Mouse (Mus musculus) MEL (cell line): ENCODE results near the gene Ccdc114.

ENCODE experiments used
- CHD2 ChIP-seq: IDR thresholded peaks from 2 replicates; pipeline ENCODE4 v1.6.1; 2011; ENCODE audit warnings: low read length, improper control_type of control experiment
- CTCF ChIP-seq, 3 experiments: IDR thresholded peaks in 2 of 3; conservative IDR thresholded peaks in 1 of 3; 2 replicates each; pipeline ENCODE4 v1.5.1; 2011 to 2012; ENCODE audit warnings: low read length in 3 of 3, low read depth in 2 of 3, mild to moderate bottlenecking in 2 of 3, improper control_type of control experiment in 1 of 3, inconsistent platforms in 1 of 3, mixed read lengths in 1 of 3, moderate library complexity in 1 of 3; ENCODE audit not compliant: control insufficient read depth in 1 of 3, insufficient read depth in 1 of 3, poor library complexity in 1 of 3, severe bottlenecking in 1 of 3
- EP300 ChIP-seq, 2 experiments: IDR thresholded peaks; 2 replicates each; pipeline ENCODE4 v1.6.1; 2011; ENCODE audit warnings: improper control_type of control experiment in 2 of 2, low read length in 2 of 2, low read depth in 1 of 2, mild to moderate bottlenecking in 1 of 2
- GABPA ChIP-seq: IDR thresholded peaks from 2 replicates; pipeline ENCODE4 v1.6.1; 2012; ENCODE audit warnings: low read depth, mild to moderate bottlenecking, inconsistent platforms, low read length, improper control_type of control experiment, moderate library complexity
- MAFK ChIP-seq: IDR thresholded peaks from 2 replicates; pipeline ENCODE4 v1.6.1; 2011; ENCODE audit warnings: low read depth, mild to moderate bottlenecking, low read length, improper control_type of control experiment, borderline replicate concordance
- POLR2A ChIP-seq, 2 experiments: IDR thresholded peaks; 2 replicates each; pipeline ENCODE4 v1.6.1; 2011 to 2012; ENCODE audit warnings: low read length in 2 of 2, mild to moderate bottlenecking in 2 of 2, control low read depth in 1 of 2, improper control_type of control experiment in 1 of 2, low read depth in 1 of 2, moderate library complexity in 1 of 2; ENCODE audit not compliant: control insufficient read depth in 1 of 2, insufficient read depth in 1 of 2, poor library complexity in 1 of 2
- SIN3A ChIP-seq: IDR thresholded peaks from 2 replicates; pipeline ENCODE4 v1.6.1; 2012; ENCODE audit warnings: low read length, improper control_type of control experiment, inconsistent platforms
- TAL1 ChIP-seq: IDR thresholded peaks from 2 replicates; pipeline ENCODE4 v1.6.1; 2012; ENCODE audit warnings: mild to moderate bottlenecking, inconsistent platforms, low read length, moderate library complexity, mixed read lengths

DNA sequence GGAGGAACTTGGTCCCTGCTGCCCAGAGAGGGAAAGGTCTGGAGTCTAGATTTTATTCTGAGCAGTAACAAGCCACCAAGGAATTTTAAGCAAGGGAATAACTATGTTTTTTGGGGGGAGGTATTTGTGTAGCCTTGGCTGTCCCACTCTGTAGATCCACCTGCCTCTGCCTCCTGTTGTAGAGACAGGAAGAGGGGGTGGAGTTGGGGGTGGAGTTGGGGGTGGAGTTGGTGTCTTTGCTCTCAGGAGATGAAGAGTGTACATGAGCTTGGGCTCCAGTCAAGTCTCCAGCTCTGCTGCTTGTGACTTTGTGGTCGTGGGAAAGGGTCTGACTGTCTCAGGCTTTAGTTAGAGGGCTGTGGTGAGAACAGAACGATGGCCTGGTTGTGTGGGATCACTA is 42.9 kb upstream of the Ccdc114 start:
- TF ChIP-seq CTCF (IDR thresholded peaks at IDR 0.05 in 2 of 3, conservative IDR thresholded peaks at IDR 0.05 in 1 of 3; ENCODE audit: control insufficient read depth in 1 of 3, insufficient read depth in 1 of 3, low read depth in 2 of 3, low read length in 3 of 3, poor library complexity in 1 of 3, severe bottlenecking in 1 of 3): no peak
- no peak for TF ChIP-seq GABPA
- TF ChIP-seq POLR2A (IDR thresholded peaks at IDR 0.05; ENCODE audit: control insufficient read depth in 1 of 2, insufficient read depth in 1 of 2, low read depth in 1 of 2, low read length in 2 of 2, poor library complexity in 1 of 2): no peak
- TF ChIP-seq TAL1: no peak
- TF ChIP-seq EP300 (IDR thresholded peaks at IDR 0.05; ENCODE audit: low read depth in 1 of 2, low read length in 2 of 2): no peak
- no peak for TF ChIP-seq CHD2
- no peak for TF ChIP-seq MAFK
- no peak for TF ChIP-seq SIN3A
